Mouse (Mus musculus) MEL (cell line): ENCODE measurements around the gene Bdnf. TPM values are rescaled to one million over a fixed set of nuclear protein-coding genes. Genes with fewer than 3 reads are reported as not detected.

Experiments
- DNase-seq: peaks from one replicate; pipeline ENCODE4 v3.0.0; 2011; ENCODE audit warnings: low read depth, low spot score
- H3K27ac ChIP-seq: 2 replicates; pipeline ENCODE4 v1.5.1; 2012; ENCODE audit warnings: low read depth, mild to moderate bottlenecking, control low read depth, low read length, moderate library complexity; ENCODE audit not compliant: control insufficient read depth
- H3K27me3 ChIP-seq, 2 experiments: fragments of 150-350 bp in 1 of 2; sonication (generic) in 1 of 2; 2 replicates each; pipeline ENCODE4 v1.6.1; 2012; ENCODE audit warnings: low read length in 2 of 2, mild to moderate bottlenecking in 2 of 2, improper control_type of control experiment in 1 of 2, moderate library complexity in 1 of 2; ENCODE audit not compliant: insufficient read depth in 2 of 2, control insufficient read depth in 1 of 2
- H3K36me3 ChIP-seq, 2 experiments: 2 replicates each; pipeline ENCODE4 v1.6.1; 2012 to 2014; ENCODE audit warnings: low read length in 2 of 2, improper control_type of control experiment in 1 of 2, inconsistent platforms in 1 of 2, mild to moderate bottlenecking in 1 of 2; ENCODE audit not compliant: insufficient read depth in 2 of 2, control insufficient read depth in 1 of 2
- H3K4me1 ChIP-seq, 2 experiments: fragments of 150-350 bp in 1 of 2; sonication (generic) in 1 of 2; 2 replicates each; pipeline ENCODE4 v1.6.1; 2012; ENCODE audit warnings: low read length in 2 of 2, improper control_type of control experiment in 1 of 2, mild to moderate bottlenecking in 1 of 2; ENCODE audit not compliant: insufficient read depth in 2 of 2, control insufficient read depth in 1 of 2
- H3K4me3 ChIP-seq, 2 experiments: fragments of 150-350 bp in 1 of 2; sonication (generic) in 1 of 2; 2 replicates each; pipeline ENCODE4 v1.5.1; 2012; ENCODE audit warnings: low read depth in 2 of 2, low read length in 2 of 2, mild to moderate bottlenecking in 2 of 2, moderate library complexity in 2 of 2, control low read depth in 1 of 2, improper control_type of control experiment in 1 of 2; ENCODE audit not compliant: control insufficient read depth in 1 of 2, insufficient read depth in 1 of 2
- H3K79me2 ChIP-seq: 2 replicates; pipeline ENCODE4 v1.6.1; 2012; ENCODE audit warnings: mild to moderate bottlenecking, low read length, moderate library complexity; ENCODE audit not compliant: control insufficient read depth, poor library complexity, insufficient read depth
- H3K9ac ChIP-seq: 2 replicates; pipeline ENCODE4 v1.6.1; 2012; ENCODE audit warnings: low read depth, mild to moderate bottlenecking, control low read depth, low read length, moderate library complexity; ENCODE audit not compliant: control insufficient read depth, poor library complexity, severe bottlenecking
- H3K9me3 ChIP-seq: fragments of 150-350 bp; sonication (generic); replicated peaks from 2 replicates; pipeline ENCODE4 v1.6.1; 2012; ENCODE audit warnings: mild to moderate bottlenecking, low read length, improper control_type of control experiment, moderate library complexity; ENCODE audit not compliant: insufficient read depth
- BHLHE40 ChIP-seq: IDR thresholded peaks from 2 replicates; pipeline ENCODE4 v1.6.1; 2012; ENCODE audit warnings: low read depth, mild to moderate bottlenecking, inconsistent platforms, low read length, improper control_type of control experiment, borderline replicate concordance
- CHD1 ChIP-seq: IDR thresholded peaks from 2 replicates; pipeline ENCODE4 v1.6.1; 2012; ENCODE audit warnings: low read depth, mild to moderate bottlenecking, inconsistent platforms, low read length, improper control_type of control experiment
- CHD2 ChIP-seq: IDR thresholded peaks from 2 replicates; pipeline ENCODE4 v1.6.1; 2011; ENCODE audit warnings: low read length, improper control_type of control experiment
- ELF1 ChIP-seq: IDR thresholded peaks from 2 replicates; pipeline ENCODE4 v1.6.1; 2014; ENCODE audit warnings: low read depth, mild to moderate bottlenecking, inconsistent platforms, low read length, improper control_type of control experiment, moderate library complexity
- JUND ChIP-seq: IDR thresholded peaks from 2 replicates; pipeline ENCODE4 v1.6.1; 2011; ENCODE audit warnings: low read depth, mild to moderate bottlenecking, improper control_type of control experiment, low read length
- MAX ChIP-seq: IDR thresholded peaks from 2 replicates; pipeline ENCODE4 v1.6.1; 2011; ENCODE audit warnings: low read length, improper control_type of control experiment
- MAZ ChIP-seq: IDR thresholded peaks from 2 replicates; pipeline ENCODE4 v1.6.1; 2012; ENCODE audit warnings: low read depth, mild to moderate bottlenecking, inconsistent platforms, low read length, improper control_type of control experiment
- MEF2A ChIP-seq: IDR thresholded peaks from 2 replicates; pipeline ENCODE4 v1.6.1; 2014; ENCODE audit warnings: low read depth, mild to moderate bottlenecking, inconsistent platforms, low read length, improper control_type of control experiment; ENCODE audit not compliant: poor library complexity, insufficient replicate concordance, severe bottlenecking; ENCODE audit errors: extremely low read depth
- MYB ChIP-seq: IDR thresholded peaks from 2 replicates; pipeline ENCODE4 v1.6.1; 2011; ENCODE audit warnings: mild to moderate bottlenecking, low read depth, low read length, improper control_type of control experiment
- MYC ChIP-seq: IDR thresholded peaks from 2 replicates; pipeline ENCODE4 v1.6.1; 2011; ENCODE audit warnings: low read depth, mild to moderate bottlenecking, low read length, improper control_type of control experiment, moderate library complexity
- POLR2A ChIP-seq, 2 experiments: IDR thresholded peaks; 2 replicates each; pipeline ENCODE4 v1.6.1; 2011 to 2012; ENCODE audit warnings: low read length in 2 of 2, mild to moderate bottlenecking in 2 of 2, control low read depth in 1 of 2, improper control_type of control experiment in 1 of 2, low read depth in 1 of 2, moderate library complexity in 1 of 2; ENCODE audit not compliant: control insufficient read depth in 1 of 2, insufficient read depth in 1 of 2, poor library complexity in 1 of 2
- POLR2AphosphoS2 ChIP-seq: IDR thresholded peaks from 2 replicates; pipeline ENCODE4 v1.6.1; 2011; ENCODE audit warnings: low read length, improper control_type of control experiment
- RAD21 ChIP-seq: IDR thresholded peaks from 2 replicates; pipeline ENCODE4 v1.6.1; 2011; ENCODE audit warnings: mild to moderate bottlenecking, low read depth, low read length, improper control_type of control experiment
- RCOR1 ChIP-seq: IDR thresholded peaks from 2 replicates; pipeline ENCODE4 v1.6.1; 2012; ENCODE audit warnings: low read depth, mild to moderate bottlenecking, inconsistent platforms, low read length, improper control_type of control experiment
- SIN3A ChIP-seq: IDR thresholded peaks from 2 replicates; pipeline ENCODE4 v1.6.1; 2012; ENCODE audit warnings: low read length, improper control_type of control experiment, inconsistent platforms
- SMC3 ChIP-seq: IDR thresholded peaks from 2 replicates; pipeline ENCODE4 v1.6.1; 2011; ENCODE audit warnings: low read depth, low read length, improper control_type of control experiment
- TAL1 ChIP-seq: IDR thresholded peaks from 2 replicates; pipeline ENCODE4 v1.6.1; 2012; ENCODE audit warnings: mild to moderate bottlenecking, inconsistent platforms, low read length, moderate library complexity, mixed read lengths
- TCF12 ChIP-seq: IDR thresholded peaks from 2 replicates; pipeline ENCODE4 v1.6.1; 2014; ENCODE audit warnings: low read depth, mild to moderate bottlenecking, inconsistent platforms, low read length, improper control_type of control experiment, moderate library complexity
- UBTF ChIP-seq: IDR thresholded peaks from 2 replicates; pipeline ENCODE4 v1.6.1; 2012; ENCODE audit warnings: low read depth, mild to moderate bottlenecking, inconsistent platforms, low read length, improper control_type of control experiment, moderate library complexity, borderline replicate concordance; ENCODE audit not compliant: insufficient read depth
- USF2 ChIP-seq, 2 experiments: IDR thresholded peaks; 2 replicates each; pipeline ENCODE4 v1.6.1; 2011 to 2012; ENCODE audit warnings: improper control_type of control experiment in 2 of 2, low read length in 2 of 2, borderline replicate concordance in 1 of 2, inconsistent platforms in 1 of 2, low read depth in 1 of 2, mild to moderate bottlenecking in 1 of 2; ENCODE audit not compliant: insufficient read depth in 1 of 2
- ZC3H11A ChIP-seq: IDR thresholded peaks from 2 replicates; pipeline ENCODE4 v1.6.1; 2012; ENCODE audit warnings: low read depth, mild to moderate bottlenecking, inconsistent platforms, low read length, improper control_type of control experiment
- ZKSCAN1 ChIP-seq: IDR thresholded peaks from 2 replicates; pipeline ENCODE4 v1.6.1; 2012; ENCODE audit warnings: low read depth, mild to moderate bottlenecking, inconsistent platforms, low read length, improper control_type of control experiment, moderate library complexity
- ZNF384 ChIP-seq: IDR thresholded peaks from 2 replicates; pipeline ENCODE4 v1.6.1; 2012; ENCODE audit warnings: low read depth, mild to moderate bottlenecking, inconsistent platforms, low read length, improper control_type of control experiment
- polyA plus RNA-seq, 2 experiments: library from polyadenylated mRNA; stranded (reverse) in 1 of 2; unstranded in 1 of 2; fragments of >175 nt in 1 of 2; fragments of >200 nt in 1 of 2; gene quantifications; 2 replicates each; pipeline versions ENCODE4 v1.2.1 to v1.2.4; 2012; ENCODE audit warnings: low replicate concordance in 2 of 2, low read depth in 1 of 2; ENCODE audit not compliant: insufficient read length in 2 of 2, insufficient read depth in 1 of 2, missing spikeins in 1 of 2
- total RNA-seq: library from RNA; depleted of rRNA; stranded (reverse); fragments of 300-350 nt; gene quantifications from 2 replicates; pipeline ENCODE4 v1.2.3, GENCODE M21; 2012

The Bdnf gene
- total and polyA plus RNA-seq, 3 experiments, result not detected

GRCm38 (mm10) chr2:109733201-109734039, 58.9 kb downstream of the Bdnf start:
- DNase-seq, result no peak
- no peaks in the 10 kb centered on the region for H3K4me1 ChIP-seq
- H3K9ac ChIP-seq, result no peak overlapping the region
- no peak overlapping the region for H3K27ac ChIP-seq
- TF ChIP-seq ZNF384 (no peak), TCF12 (no peak), SMC3 (no peak), RAD21 (no peak), MEF2A (no peak), ZKSCAN1 (no peak), TAL1 (no peak), JUND (no peak), BHLHE40 (no peak)
- H3K36me3 ChIP-seq, result no peaks in the 10 kb centered on the region
- H3K9me3 ChIP-seq, result no peaks in the 10 kb centered on the region
- H3K4me3 ChIP-seq, result no peak overlapping the region
- H3K27me3 ChIP-seq, result no peaks in the 10 kb centered on the region
- H3K79me2 ChIP-seq, result no peaks in the 10 kb centered on the region

GRCm38 (mm10) chr2:109734228-109734627, 59.7 kb downstream of the Bdnf start:
- Histone ChIP-seq H3K9ac (no peak overlapping the region), H3K4me1 (no peaks in the 10 kb centered on the region), H3K36me3 (no peaks in the 10 kb centered on the region), H3K4me3 (no peak overlapping the region), H3K27me3 (no peaks in the 10 kb centered on the region), H3K27ac (no peak overlapping the region), H3K9me3 (no peaks in the 10 kb centered on the region), H3K79me2 (no peaks in the 10 kb centered on the region)
- DNase-seq, result no peak
- TF ChIP-seq USF2 (IDR thresholded peaks at IDR 0.05; ENCODE audit: borderline replicate concordance in 1 of 2, insufficient read depth in 1 of 2, low read depth in 1 of 2, low read length in 2 of 2) (no peak), TAL1 (no peak), CHD2 (no peak), ZKSCAN1 (no peak), UBTF (no peak)

- no peak for DNase-seq
- Histone ChIP-seq H3K9ac (no peak overlapping the region), H3K9me3 (no peaks in the 10 kb centered on the region), H3K27ac (no peak overlapping the region), H3K4me1 (no peaks in the 10 kb centered on the region), H3K36me3 (no peaks in the 10 kb centered on the region), H3K4me3 (no peak overlapping the region), H3K79me2 (no peaks in the 10 kb centered on the region), H3K27me3 (no peaks in the 10 kb centered on the region)
- TF ChIP-seq TCF12 (no peak), TAL1 (no peak), SMC3 (no peak), SIN3A (no peak), MYC (no peak), MYB (no peak), ELF1 (no peak), RCOR1 (no peak), POLR2A (IDR thresholded peaks at IDR 0.05; ENCODE audit: control insufficient read depth in 1 of 2, insufficient read depth in 1 of 2, low read depth in 1 of 2, low read length in 2 of 2, poor library complexity in 1 of 2) (no peak), BHLHE40 (no peak), ZC3H11A (no peak), USF2 (IDR thresholded peaks at IDR 0.05; ENCODE audit: borderline replicate concordance in 1 of 2, insufficient read depth in 1 of 2, low read depth in 1 of 2, low read length in 2 of 2) (no peak), MAX (no peak), ZKSCAN1 (no peak), POLR2AphosphoS2 (no peak), CHD1 (no peak), MAZ (no peak), ZNF384 (no peak)
Measured at GRCm38 (mm10) chr2:109734666-109735065, 60.2 kb downstream of the Bdnf start.
